Mouse (Mus musculus) hindbrain, embryonic 16.5 days (tissue): Measurements from ENCODE around the gene Stard3. TPM values are rescaled to one million over a fixed set of nuclear protein-coding genes. Genes with fewer than 3 reads are reported as not detected.
"Not testable (repeated sequence)": the region's sequence is repeated elsewhere in the genome, so short reads cannot be mapped to it uniquely, and the experiment has no call there.

Experiments
- ATAC-seq: fragments of 200-750 bp; cut with Nextera tagmentation; 2 replicates; pipeline ENCODE4 v1.8.0; 2017; ENCODE audit warnings: moderate TSS enrichment, moderate library complexity
- H3K27ac ChIP-seq: fragments of 300-500 bp; sonication (generic); 2 replicates; pipeline ENCODE4 v1.5.1; 2014; ENCODE audit warnings: low read depth, mild to moderate bottlenecking, control low read depth, low read length, moderate library complexity
- H3K27me3 ChIP-seq: fragments of 300-500 bp; sonication (generic); replicated peaks from 2 replicates; pipeline ENCODE4 v1.6.1; 2014; ENCODE audit warnings: low read length; ENCODE audit not compliant: control insufficient read depth, insufficient read depth
- H3K36me3 ChIP-seq: fragments of 300-500 bp; sonication (generic); 2 replicates; pipeline ENCODE4 v1.6.1; 2014; ENCODE audit warnings: mild to moderate bottlenecking, low read length, moderate library complexity, mixed read lengths; ENCODE audit not compliant: control insufficient read depth, insufficient read depth
- H3K4me1 ChIP-seq: fragments of 300-500 bp; sonication (generic); 2 replicates; pipeline ENCODE4 v1.6.1; 2014; ENCODE audit warnings: low read depth, low read length; ENCODE audit not compliant: control insufficient read depth, insufficient read depth
- H3K4me2 ChIP-seq: fragments of 300-500 bp; sonication (generic); 2 replicates; pipeline ENCODE4 v1.6.1; 2014; ENCODE audit warnings: mild to moderate bottlenecking, low read length, control low read depth, moderate library complexity
- H3K4me3 ChIP-seq: fragments of 300-500 bp; sonication (generic); 2 replicates; pipeline ENCODE4 v1.5.1; 2014; ENCODE audit warnings: mild to moderate bottlenecking, low read length, control low read depth, moderate library complexity
- H3K9ac ChIP-seq: fragments of 300-500 bp; sonication (generic); 2 replicates; pipeline ENCODE4 v1.6.1; 2014; ENCODE audit warnings: low read depth, mild to moderate bottlenecking, control low read depth, low read length, moderate library complexity
- H3K9me3 ChIP-seq: fragments of 300-500 bp; sonication (generic); 2 replicates; pipeline ENCODE4 v1.6.1; 2014; ENCODE audit warnings: mild to moderate bottlenecking, low read length, moderate library complexity; ENCODE audit not compliant: control insufficient read depth
- WGBS: fragments of 180-500 bp; shearing (Covaris S2); extraction: QIAGEN DNeasy Blood & Tissue Kit; methylation state at CpG from one replicate; pipeline ENCODE4 v1.1.7; 2014; 5-methylcytosine and 5-hydroxymethylcytosine counted together
- polyA plus RNA-seq: library from polyadenylated mRNA; unstranded; fragments of >200 nt; fragmentation: Nextera tagmentation; extraction: Ambion mirVana; gene quantifications from 2 replicates; pipeline ENCODE4 v1.2.1, GENCODE M21; 2015

Gene Stard3
- polyA plus RNA-seq, 1 experiment from 2014 or later, result 39.0 TPM

- Histone ChIP-seq H3K9ac (no peak overlapping the region), H3K4me2 (no peak overlapping the region), H3K9me3 (no peaks in the 10 kb centered on the region), H3K27ac (no peak overlapping the region), H3K36me3 (peaks cover 24% of the 10 kb centered on the region), H3K4me3 (no peak overlapping the region), H3K4me1 (peaks cover 15% of the 10 kb centered on the region), H3K27me3 (no peaks in the 10 kb centered on the region)
- ATAC-seq, result no peak
- 53% methylated on average over 8 of the region's 8 CpGs for WGBS
Measured at GRCm38 (mm10) chr11:98374266-98374665, 16.1 kb downstream of the Stard3 start.

- H3K9ac ChIP-seq, result no peak overlapping the region
- H3K4me1 ChIP-seq, result peaks cover 5% of the 10 kb centered on the region; the same call in 1 of the 2 replicates
- no peak for ATAC-seq
- H3K27ac ChIP-seq, result no peak overlapping the region
- H3K9me3 ChIP-seq, result no peaks in the 10 kb centered on the region
- H3K4me3 ChIP-seq, result no peak overlapping the region
- WGBS, result 78% methylated on average over 5 of the region's 5 CpGs
- peaks cover 32% of the 10 kb centered on the region for H3K36me3 ChIP-seq
- H3K27me3 ChIP-seq, result no peaks in the 10 kb centered on the region
- no peak overlapping the region for H3K4me2 ChIP-seq
Measured at GRCm38 (mm10) chr11:98376756-98377155, 18.6 kb downstream of the Stard3 start.

GRCm38 (mm10) chr11:98377787-98378186 lies 19.6 kb downstream of the Stard3 start:
- no peak overlapping the region for H3K9ac ChIP-seq

GRCm38 (mm10) chr11:98379379-98379778 lies 21.2 kb downstream of the Stard3 start:
- Histone ChIP-seq H3K9ac (no peak overlapping the region), H3K27ac (no peak overlapping the region; the same call in 1 of the 2 replicates), H3K27me3 (no peaks in the 10 kb centered on the region), H3K4me3 (no peak overlapping the region), H3K4me2 (no peak overlapping the region), H3K4me1 (no peaks in the 10 kb centered on the region), H3K9me3 (no peaks in the 10 kb centered on the region), H3K36me3 (peaks cover 32% of the 10 kb centered on the region)
- no peak for ATAC-seq
- WGBS, result 94% methylated on average over 7 of the region's 7 CpGs

More at GRCm38 (mm10) chr11:98377787-98378186, 19.6 kb downstream of the Stard3 start:
- no peak overlapping the region for H3K4me3 ChIP-seq
- 83% methylated on average over 10 of the region's 11 CpGs for WGBS
- H3K4me2 ChIP-seq, result no peak overlapping the region
- no peaks in the 10 kb centered on the region for H3K27me3 ChIP-seq
- no peak overlapping the region for H3K27ac ChIP-seq
- no peaks in the 10 kb centered on the region for H3K9me3 ChIP-seq
- H3K4me1 ChIP-seq, result no peaks in the 10 kb centered on the region
- no peak for ATAC-seq
- H3K36me3 ChIP-seq, result peaks cover 32% of the 10 kb centered on the region

- Histone ChIP-seq H3K9ac (no peak overlapping the region), H3K9me3 (no peaks in the 10 kb centered on the region), H3K36me3 (peaks cover 32% of the 10 kb centered on the region), H3K27me3 (no peaks in the 10 kb centered on the region), H3K27ac (no peak overlapping the region; the same call in 1 of the 2 replicates), H3K4me1 (no peaks in the 10 kb centered on the region), H3K4me3 (no peak overlapping the region), H3K4me2 (no peak overlapping the region)
- WGBS, result 66% methylated on average over 6 of the region's 6 CpGs
- ATAC-seq, result no peak
Measured at GRCm38 (mm10) chr11:98380106-98380505, 21.9 kb downstream of the Stard3 start.

- no peaks in the 10 kb centered on the region for H3K9me3 ChIP-seq
- no peak overlapping the region for H3K4me2 ChIP-seq
- no peak overlapping the region for H3K4me3 ChIP-seq
- H3K4me1 ChIP-seq, result no peaks in the 10 kb centered on the region
- no peak overlapping the region for H3K27ac ChIP-seq
- 100% methylated on average over 2 of the region's 2 CpGs for WGBS
- no peak for ATAC-seq
- H3K9ac ChIP-seq, result no peak overlapping the region
- H3K27me3 ChIP-seq, result peaks cover 10% of the 10 kb centered on the region; the same call in 1 of the 2 replicates
- peaks cover 24% of the 10 kb centered on the region for H3K36me3 ChIP-seq
Measured at GRCm38 (mm10) chr11:98381651-98382050, 23.5 kb downstream of the Stard3 start.

GRCm38 (mm10) chr11:98382405-98382804 lies 24.2 kb downstream of the Stard3 start:
- not testable (repeated sequence) for ATAC-seq
- 45% methylated on average over 2 of the region's 2 CpGs for WGBS

GRCm38 (mm10) chr11:98383261-98384030 lies 25.3 kb downstream of the Stard3 start, which contains the start of gene Tcap:
Gene Tcap, plus strand, starts transcription at chr11:98383811.
- no peak within 1 kb of the TSS for H3K4me2 ChIP-seq
- peaks cover 8% of the 10 kb centered on the region; the same call in 1 of the 2 replicates for H3K36me3 ChIP-seq
- no peak within 1 kb of the TSS for H3K27ac ChIP-seq
- 72% methylated on average over 14 of the region's 14 CpGs for WGBS
- no peak within 1 kb of the TSS for H3K9ac ChIP-seq
- no peaks in the 10 kb centered on the region for H3K9me3 ChIP-seq
- H3K4me1 ChIP-seq, result no peaks in the 10 kb centered on the region
- H3K4me3 ChIP-seq, result no peak within 1 kb of the TSS
- no peak for ATAC-seq
- peaks cover 15% of the 10 kb centered on the region; the same call in 1 of the 2 replicates for H3K27me3 ChIP-seq

More at GRCm38 (mm10) chr11:98382405-98382804, 24.2 kb downstream of the Stard3 start:
- not testable (repeated sequence) for H3K4me1 ChIP-seq, H3K4me2 ChIP-seq, H3K27ac ChIP-seq, H3K9me3 ChIP-seq, H3K9ac ChIP-seq, H3K4me3 ChIP-seq
- H3K36me3 ChIP-seq, result peaks cover 16% of the 10 kb centered on the region
- H3K27me3 ChIP-seq, result peaks cover 14% of the 10 kb centered on the region; the same call in 1 of the 2 replicates

GRCm38 (mm10) chr11:98384216-98384615 lies 26.0 kb downstream of the Stard3 start:
- Histone ChIP-seq H3K27ac (no peak overlapping the region), H3K4me1 (no peaks in the 10 kb centered on the region), H3K4me2 (no peak overlapping the region), H3K27me3 (peaks cover 15% of the 10 kb centered on the region; the same call in 1 of the 2 replicates), H3K36me3 (peaks cover 8% of the 10 kb centered on the region; the same call in 1 of the 2 replicates), H3K9ac (no peak overlapping the region), H3K4me3 (no peak overlapping the region), H3K9me3 (no peaks in the 10 kb centered on the region)
- WGBS, result 72% methylated on average over 18 of the region's 20 CpGs
- no peak for ATAC-seq
